Mouse (Mus musculus): ENCODE results near the gene A930004D18Rik.

GRCm38 (mm10) chr2:18041199-18041885 lies 3.8 kb upstream of the A930004D18Rik start:
- TF ChIP-seq CTCF (IDR thresholded peaks at IDR 0.05; ENCODE audit: extremely low read depth, insufficient read length, insufficient replicate concordance, low read depth, low read length) (no peak), POLR2A (IDR thresholded peaks at IDR 0.05; ENCODE audit: low read depth, low read length) (no peak)

Data from small intestine, adult 2 months (tissue).